Mouse (Mus musculus) adrenal gland, postnatal 0 days (tissue): ENCODE results near the gene Renbp. TPM values are rescaled to one million over a fixed set of nuclear protein-coding genes. Genes with fewer than 3 reads are reported as not detected.

ENCODE experiments used
- polyA plus RNA-seq: library from polyadenylated mRNA; unstranded; fragments of >200 nt; fragmentation: Nextera tagmentation; extraction: Ambion mirVana; gene quantifications from 2 replicates; pipeline ENCODE4 v1.2.1, GENCODE M21; 2015

Gene Renbp
- 37.8 and 46.5 TPM in 2 replicates for polyA plus RNA-seq

DNA sequence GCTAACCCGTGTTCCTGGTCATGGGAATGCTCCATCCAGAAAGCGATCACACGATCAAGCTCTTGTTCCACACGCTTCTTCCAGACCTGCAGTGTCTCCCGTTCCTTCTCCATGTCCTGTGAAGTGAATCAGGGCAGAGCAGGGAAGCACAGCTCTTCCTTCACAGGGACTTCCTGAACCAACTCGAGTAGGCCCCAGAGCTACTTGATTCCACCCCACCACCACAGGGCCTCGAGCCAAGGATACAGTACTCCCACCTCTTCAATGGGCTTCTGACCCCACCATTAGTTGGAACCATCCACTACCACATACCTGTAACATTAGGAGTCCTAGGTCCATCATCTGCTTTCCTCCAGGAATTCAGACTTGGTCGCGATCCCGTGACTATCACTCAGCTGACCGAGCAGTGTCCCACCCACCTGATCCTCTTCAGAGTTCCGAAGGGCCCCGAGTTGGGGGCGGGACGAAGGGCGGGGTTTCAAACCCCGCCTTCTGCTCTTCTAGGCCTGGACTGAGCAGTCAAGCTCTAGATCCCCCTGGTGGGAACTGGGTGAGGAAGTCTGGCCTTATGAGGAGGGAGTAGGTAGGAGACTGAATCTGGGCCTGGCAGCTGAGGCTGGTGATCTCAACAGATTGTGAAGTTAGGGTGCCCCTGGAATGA, at the start of gene Renbp:
Gene Renbp, minus strand, starts transcription at position 449 of the 661 bp plus-strand sequence.

DNA sequence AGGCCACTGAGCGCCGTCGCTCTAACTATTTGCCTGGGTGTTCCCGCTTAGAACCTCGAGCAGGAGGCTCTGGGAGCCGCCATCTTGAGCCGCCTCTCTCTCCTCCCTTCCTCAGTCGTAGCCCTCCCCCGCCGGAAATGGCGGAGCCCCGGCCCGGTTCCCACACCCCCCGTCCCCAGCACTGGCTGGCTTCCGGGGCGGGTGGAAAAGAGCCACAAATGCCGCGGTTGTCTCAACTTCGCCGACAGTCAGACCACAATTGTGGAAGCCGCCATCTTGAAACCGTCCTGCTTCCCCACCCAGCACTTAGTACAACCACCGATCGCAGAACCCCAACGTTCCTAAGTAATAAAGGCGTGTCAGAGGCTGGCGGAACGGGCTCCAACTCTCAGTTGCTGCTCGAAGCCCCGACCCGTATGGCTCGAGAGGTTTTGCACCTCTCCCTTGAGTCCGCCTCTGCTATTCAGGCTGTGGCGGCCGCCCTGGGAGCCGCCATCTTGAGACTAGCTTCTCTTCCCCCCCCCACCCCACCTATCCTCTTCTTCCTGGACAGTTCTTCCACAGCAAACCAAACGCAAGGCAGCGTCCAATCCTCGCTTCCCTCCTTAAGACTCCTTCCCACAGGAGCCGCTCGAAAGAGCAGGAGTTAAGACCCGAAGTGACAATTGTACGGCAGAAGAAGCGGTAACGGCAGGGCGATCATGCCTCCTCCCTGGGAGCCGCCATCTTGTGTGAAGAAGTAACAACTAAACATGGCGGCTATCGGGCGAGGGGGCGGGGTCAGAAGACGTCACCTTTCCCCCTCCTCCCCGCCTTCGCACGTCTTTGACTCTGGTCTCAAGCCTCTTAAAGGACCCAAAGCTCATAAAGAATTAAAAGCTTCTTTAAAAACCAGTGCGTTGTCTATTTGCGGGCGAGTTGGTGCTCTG, 35.9 kb upstream of the Renbp start, which contains the start of gene Hcfc1:
Gene Hcfc1, minus strand, starts transcription at position 110 of the 929 bp plus-strand sequence.

DNA sequence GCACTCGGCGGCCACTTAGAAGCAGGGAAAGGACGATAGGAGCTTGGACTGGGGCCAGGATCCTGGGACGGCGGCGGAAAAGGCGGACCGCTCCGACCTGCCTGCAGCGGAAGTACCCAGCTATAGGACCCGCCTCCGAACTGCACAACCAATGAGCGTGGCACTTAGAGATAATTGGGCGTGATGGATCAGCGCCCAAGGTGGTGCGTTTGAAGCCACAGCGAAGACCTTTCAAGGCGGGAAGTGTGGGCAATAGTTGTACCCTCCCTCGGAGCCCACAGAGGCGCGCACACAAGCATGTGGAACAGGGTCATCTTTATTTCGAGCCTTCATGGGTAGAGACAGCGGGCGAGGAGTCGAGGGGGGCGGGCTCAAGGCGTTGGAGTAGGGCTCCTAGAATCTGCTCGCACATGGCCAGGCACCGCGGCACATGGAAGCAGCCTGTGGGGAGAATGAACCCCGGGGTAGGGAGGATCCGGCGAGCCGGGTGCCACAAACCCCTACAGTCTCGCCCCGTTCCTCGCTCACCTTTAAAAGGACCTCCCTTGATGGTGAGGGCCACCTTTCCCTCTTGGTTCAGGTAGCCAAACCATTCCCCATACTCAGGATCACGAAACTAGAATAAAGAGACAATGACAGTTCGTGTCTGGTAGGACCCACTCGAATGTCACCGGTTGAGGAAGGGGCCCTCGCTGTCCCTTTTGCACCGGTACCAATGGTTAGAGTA, 8.7 kb downstream of the Renbp start, which contains the start of the genes Arhgap4 and Naa10:
Gene Arhgap4, minus strand, starts transcription at position 48 of the 727 bp plus-strand sequence.
Gene Naa10, minus strand, starts transcription at position 122 of the 727 bp plus-strand sequence.

DNA sequence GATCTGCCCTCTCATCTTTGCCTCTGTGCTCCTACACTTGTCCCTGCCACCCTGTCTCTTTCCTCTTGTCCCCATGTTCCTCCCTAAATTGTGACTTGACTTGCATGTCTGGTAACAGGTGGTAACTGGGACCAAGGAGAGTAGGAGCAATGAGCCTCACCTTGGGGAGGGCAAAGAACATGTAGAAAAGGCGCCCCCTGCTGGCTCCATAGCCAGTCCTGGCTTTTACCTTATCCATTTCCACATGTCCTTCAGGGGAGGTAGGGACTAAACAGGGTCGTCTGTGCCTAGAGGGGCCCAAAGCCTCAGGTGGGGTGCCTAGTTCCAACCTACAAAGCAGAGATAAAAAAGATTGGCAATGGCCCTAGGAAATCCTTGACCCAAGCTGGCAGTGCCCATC, 34.9 kb downstream of the Renbp start, which contains the start of gene L1cam:
Gene L1cam, minus strand, starts transcription at position 387 of the 400 bp plus-strand sequence.

DNA sequence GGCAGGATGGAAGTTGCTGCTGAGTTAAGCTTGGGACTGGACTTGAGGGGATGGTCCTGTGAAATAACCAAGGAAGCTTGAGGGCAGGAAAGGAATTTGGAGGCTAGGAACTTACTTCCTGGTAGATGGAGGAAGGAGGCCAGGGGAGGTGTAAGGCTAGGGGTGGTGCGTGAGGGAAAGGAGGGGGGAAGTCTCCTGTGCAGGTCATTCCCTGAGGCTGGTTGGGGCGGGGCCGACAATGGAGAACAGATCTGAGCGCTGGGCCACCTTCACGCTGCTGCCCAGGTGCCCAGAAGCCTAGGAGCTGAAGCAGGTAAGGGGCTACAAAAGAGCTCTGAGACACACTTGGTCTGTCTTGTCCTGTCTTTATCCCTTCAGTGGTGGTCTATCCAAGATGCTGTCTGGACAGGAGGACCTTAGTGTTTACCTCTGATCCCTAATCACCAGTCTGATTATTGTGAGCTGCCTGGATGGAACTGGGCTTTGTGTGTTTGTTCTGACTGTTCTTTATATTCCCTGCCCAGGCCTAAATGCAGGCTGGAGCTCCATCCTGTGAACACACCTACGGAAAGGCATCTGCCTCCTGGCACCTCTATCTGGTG, 39.0 kb downstream of the Renbp start, which contains the start of gene Avpr2:
Gene Avpr2, plus strand, starts transcription at position 552 of the 602 bp plus-strand sequence.

Other genes with a start within 250 kb of the Renbp start
- 247 and 325 TPM in 2 replicates for gene Bcap31, start 214.7 kb downstream of the Renbp start, polyA plus RNA-seq
- 13.7 and 17.9 TPM in 2 replicates for gene Abcd1, start 214.3 kb downstream of the Renbp start, polyA plus RNA-seq
- gene Plxnb3, start 173.8 kb downstream of the Renbp start, polyA plus RNA-seq, result 0.84 and 1.1 TPM in 2 replicates
- 0.60 and 1.4 TPM in 2 replicates for gene Srpk3, start 156.4 kb downstream of the Renbp start, polyA plus RNA-seq
- 175 and 260 TPM in 2 replicates for gene Idh3g, start 144.0 kb downstream of the Renbp start, polyA plus RNA-seq
- gene Ssr4, start 143.8 kb downstream of the Renbp start, polyA plus RNA-seq, result 368 and 460 TPM in 2 replicates
- gene Pdzd4, start 105.9 kb downstream of the Renbp start, polyA plus RNA-seq, result 0.47 and 0.80 TPM in 2 replicates
- gene Avpr2, start 38.7 kb downstream of the Renbp start, polyA plus RNA-seq, result 0.14 and 0.32 TPM in 2 replicates
- gene L1cam, start 34.7 kb downstream of the Renbp start, polyA plus RNA-seq, result 12.5 and 39.4 TPM in 2 replicates
- 1.3 and 2.4 TPM in 2 replicates for gene Arhgap4, start 9.0 kb downstream of the Renbp start, polyA plus RNA-seq
- 78.0 and 87.4 TPM in 2 replicates for gene Naa10, start 8.9 kb downstream of the Renbp start, polyA plus RNA-seq
- gene Hcfc1, start 35.5 kb upstream of the Renbp start, polyA plus RNA-seq, result 19.2 and 25.3 TPM in 2 replicates
- gene Irak1, start 93.1 kb upstream of the Renbp start, polyA plus RNA-seq, result 41.3 and 70.0 TPM in 2 replicates
- 0.25 TPM in 1 of 2 replicates, not detected in the other for gene Opn1mw, start 196.6 kb upstream of the Renbp start, polyA plus RNA-seq
- 5.3 and 10.1 TPM in 2 replicates for gene Mecp2, start 204.5 kb upstream of the Renbp start, polyA plus RNA-seq
- not detected in 2 replicates for gene Tex28, start 237.0 kb upstream of the Renbp start, polyA plus RNA-seq
- not detected in 2 replicates for gene Tktl1, start 246.4 kb upstream of the Renbp start, polyA plus RNA-seq